Mouse (Mus musculus): ENCODE measurements around the gene Tmem151a.
A peak's percentile ranks its signal among the peaks of the same experiment; 100 is the strongest.
"Not testable (repeated sequence)": the region's sequence is repeated elsewhere in the genome, so short reads cannot be mapped to it uniquely, and the experiment has no call there.

Tmem151a gene

GRCm38 (mm10) chr19:5094243-5094632, 8.9 kb upstream of the Tmem151a start:
- DNase-seq = peak; percentile 100

- DNase-seq = no peak
Measured at GRCm38 (mm10) chr19:5093481-5094242, 8.3 kb upstream of the Tmem151a start.

GRCm38 (mm10) chr19:5092083-5092482, 6.8 kb upstream of the Tmem151a start:
- DNase-seq = no peak

GRCm38 (mm10) chr19:5089324-5089723, 4.0 kb upstream of the Tmem151a start:
- DNase-seq = no peak

- DNase-seq = peak; percentile 79
Measured at GRCm38 (mm10) chr19:5087884-5088728, 2.8 kb upstream of the Tmem151a start, which contains the start of gene Yif1a. Yif1a (plus strand) TSS chr19:5088538.

- DNase-seq = not testable (repeated sequence)
Measured at GRCm38 (mm10) chr19:5086533-5086932, 1.2 kb upstream of the Tmem151a start.

GRCm38 (mm10) chr19:5084834-5085144, 542 bp downstream of the Tmem151a start:
- no peak for DNase-seq

GRCm38 (mm10) chr19:5083961-5084833, 1.1 kb downstream of the Tmem151a start:
- no peak for DNase-seq

- DNase-seq = no peak
Measured at GRCm38 (mm10) chr19:5082596-5082995, 2.7 kb downstream of the Tmem151a start.

GRCm38 (mm10) chr19:5082005-5082404, 3.3 kb downstream of the Tmem151a start:
- no peak for DNase-seq

- DNase-seq = no peak
Measured at GRCm38 (mm10) chr19:5079279-5079678, 6.1 kb downstream of the Tmem151a start.

- DNase-seq = no peak
Measured at GRCm38 (mm10) chr19:5073518-5073917, 11.8 kb downstream of the Tmem151a start.

GRCm38 (mm10) chr19:5073028-5073427, 12.3 kb downstream of the Tmem151a start:
- DNase-seq = peak; percentile 66

GRCm38 (mm10) chr19:5072389-5073019, 12.8 kb downstream of the Tmem151a start:
- DNase-seq = no peak

GRCm38 (mm10) chr19:5071545-5072369, 13.6 kb downstream of the Tmem151a start:
- no peak for DNase-seq

- no peak for DNase-seq
Measured at GRCm38 (mm10) chr19:5071077-5071476, 14.3 kb downstream of the Tmem151a start.

- no peak for DNase-seq
Measured at GRCm38 (mm10) chr19:5069978-5070377, 15.4 kb downstream of the Tmem151a start.

GRCm38 (mm10) chr19:5069486-5069885, 15.8 kb downstream of the Tmem151a start:
- no peak for DNase-seq

GRCm38 (mm10) chr19:5068570-5069234, 16.6 kb downstream of the Tmem151a start:
- DNase-seq = no peak

- DNase-seq = peak; percentile 58
Measured at GRCm38 (mm10) chr19:5067867-5068569, 17.3 kb downstream of the Tmem151a start, which contains the start of gene Cd248. Cd248 (plus strand) TSS chr19:5068078.
